Mouse (Mus musculus) neural tube, embryonic 13.5 days (tissue): ENCODE measurements around the gene Sphk1. TPM values are rescaled to one million over a fixed set of nuclear protein-coding genes. Genes with fewer than 3 reads are reported as not detected.

Experiments used
- ATAC-seq: fragments of 200-750 bp; cut with Nextera tagmentation; 2 replicates; pipeline ENCODE4 v1.8.0; 2017; ENCODE audit warnings: low read depth, mild to moderate bottlenecking, moderate TSS enrichment, moderate library complexity
- H3K27ac ChIP-seq: fragments of 300-500 bp; sonication (generic); replicated peaks from 2 replicates; pipeline ENCODE4 v1.5.1; 2015; ENCODE audit warnings: moderate library complexity, mild to moderate bottlenecking, inconsistent platforms
- H3K27me3 ChIP-seq: fragments of 300-500 bp; sonication (generic); 2 replicates; pipeline ENCODE4 v1.6.1; 2015; ENCODE audit warnings: mild to moderate bottlenecking, inconsistent platforms
- H3K36me3 ChIP-seq: fragments of 300-500 bp; sonication (generic); 2 replicates; pipeline ENCODE4 v1.6.1; 2015; ENCODE audit warnings: mild to moderate bottlenecking, inconsistent platforms
- H3K4me1 ChIP-seq: fragments of 300-500 bp; sonication (generic); replicated peaks from 2 replicates; pipeline ENCODE4 v1.6.1; 2015; ENCODE audit warnings: inconsistent platforms
- H3K4me2 ChIP-seq: fragments of 300-500 bp; sonication (generic); 2 replicates; pipeline ENCODE4 v1.6.1; 2015; ENCODE audit warnings: inconsistent platforms, mild to moderate bottlenecking, moderate library complexity
- H3K4me3 ChIP-seq: fragments of 300-500 bp; sonication (generic); 2 replicates; pipeline ENCODE4 v1.5.1; 2015; ENCODE audit warnings: mild to moderate bottlenecking, inconsistent platforms
- H3K9ac ChIP-seq: fragments of 300-500 bp; sonication (generic); 2 replicates; pipeline ENCODE4 v1.6.1; 2015; ENCODE audit warnings: moderate library complexity, mild to moderate bottlenecking, inconsistent platforms
- H3K9me3 ChIP-seq: fragments of 300-500 bp; sonication (generic); 2 replicates; pipeline ENCODE4 v1.6.1; 2016; ENCODE audit warnings: inconsistent platforms
- WGBS: fragments of 180-500 bp; shearing (Covaris S2); methylation state at CpG from one replicate; pipeline ENCODE4 v1.1.7; 2015; 5-methylcytosine and 5-hydroxymethylcytosine counted together
- polyA plus RNA-seq: library from polyadenylated mRNA; unstranded; fragments of >200 nt; fragmentation: Nextera tagmentation; extraction: Ambion mirVana; gene quantifications from 2 replicates; pipeline ENCODE4 v1.2.1, GENCODE M21; 2015

The Sphk1 gene
- polyA plus RNA-seq, 1 experiment from 2014 or later: 6.1 TPM

GRCm38 (mm10) chr11:116531371-116532191, 856 bp downstream of the Sphk1 start:
- H3K4me2 ChIP-seq: peak overlapping the region; percentile 80
- peak overlapping the region; percentile 23; the same call in 1 of the 2 replicates for H3K27ac ChIP-seq
- peaks cover 44% of the 10 kb centered on the region for H3K4me1 ChIP-seq
- WGBS: 3% methylated on average over 48 of the region's 48 CpGs
- ATAC-seq: no peak
- H3K4me3 ChIP-seq: peak overlapping the region; percentile 43
- H3K9me3 ChIP-seq: no peaks in the 10 kb centered on the region
- H3K36me3 ChIP-seq: peaks cover 12% of the 10 kb centered on the region
- H3K27me3 ChIP-seq: peaks cover 71% of the 10 kb centered on the region
- H3K9ac ChIP-seq: peak overlapping the region; percentile 66

- Histone ChIP-seq H3K27me3 (peaks cover 71% of the 10 kb centered on the region), H3K27ac (no peak overlapping the region), H3K9ac (peak overlapping the region; percentile 66; the same call in 1 of the 2 replicates), H3K4me3 (peak overlapping the region; percentile 43), H3K4me1 (peaks cover 44% of the 10 kb centered on the region), H3K9me3 (no peaks in the 10 kb centered on the region), H3K4me2 (peak overlapping the region; percentile 80), H3K36me3 (peaks cover 18% of the 10 kb centered on the region)
- under 1% methylated on average over 30 of the region's 30 CpGs for WGBS
- ATAC-seq: no peak
Observed at GRCm38 (mm10) chr11:116532262-116532809, 1.6 kb downstream of the Sphk1 start.

GRCm38 (mm10) chr11:116532810-116533338, 2.1 kb downstream of the Sphk1 start:
- Histone ChIP-seq H3K27me3 (peaks cover 71% of the 10 kb centered on the region), H3K9ac (peak overlapping the region; percentile 66), H3K4me2 (peak overlapping the region; percentile 80), H3K36me3 (peaks cover 20% of the 10 kb centered on the region), H3K4me1 (peaks cover 44% of the 10 kb centered on the region), H3K4me3 (peak overlapping the region; percentile 43), H3K9me3 (no peaks in the 10 kb centered on the region), H3K27ac (no peak overlapping the region)
- 0 out of 2 replicates have a peak, but pooled peaks have one; percentile 30 for ATAC-seq
- WGBS: under 1% methylated on average over 46 of the region's 50 CpGs

- Histone ChIP-seq H3K4me1 (peaks cover 44% of the 10 kb centered on the region), H3K9ac (peak overlapping the region; percentile 66), H3K27me3 (peaks cover 71% of the 10 kb centered on the region), H3K36me3 (peaks cover 27% of the 10 kb centered on the region), H3K27ac (no peak overlapping the region), H3K4me3 (peak overlapping the region; percentile 43), H3K4me2 (peak overlapping the region; percentile 80), H3K9me3 (no peaks in the 10 kb centered on the region)
- under 1% methylated on average over 63 of the region's 63 CpGs for WGBS
- ATAC-seq: 0 out of 2 replicates have a peak, but pooled peaks have one; percentile 14
Observed at GRCm38 (mm10) chr11:116533341-116534153, 2.8 kb downstream of the Sphk1 start.

DNA sequence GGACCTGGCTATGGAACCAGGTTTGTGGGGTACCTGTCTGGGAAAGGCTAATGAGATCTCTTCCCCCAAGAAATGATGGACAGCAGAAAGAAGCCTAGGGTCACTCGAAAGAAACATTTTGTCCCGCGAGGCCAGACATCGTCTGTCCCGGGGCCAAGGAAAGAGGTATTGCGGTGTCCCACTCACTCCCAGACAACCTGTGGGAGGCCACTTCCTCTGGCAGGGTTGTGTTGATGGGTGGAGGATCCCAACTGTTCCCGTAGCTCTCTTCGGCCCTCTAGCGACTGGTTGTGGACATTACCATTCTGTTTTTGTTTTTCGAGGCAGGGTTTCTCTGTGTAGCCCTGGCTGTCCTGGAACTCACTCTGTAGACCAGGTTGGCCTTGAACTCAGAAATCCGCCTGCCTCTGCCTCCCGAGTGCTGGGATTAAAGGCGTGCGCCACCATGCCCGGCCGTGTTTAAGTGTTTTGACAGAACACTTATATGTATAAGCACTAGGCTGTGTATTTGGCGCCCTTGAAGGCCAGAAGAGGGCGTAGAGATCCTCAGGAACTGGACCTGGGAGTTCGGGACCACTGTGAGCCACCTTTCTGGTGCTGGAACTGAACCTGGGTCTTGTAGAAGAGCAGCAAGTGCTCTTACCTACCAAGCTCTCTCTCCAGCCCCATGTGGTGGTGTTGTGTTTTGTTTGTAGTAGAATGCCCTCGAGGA, 3.6 kb downstream of the Sphk1 start:
- Histone ChIP-seq H3K27ac (no peak overlapping the region), H3K4me1 (peaks cover 44% of the 10 kb centered on the region), H3K9me3 (no peaks in the 10 kb centered on the region), H3K36me3 (peaks cover 34% of the 10 kb centered on the region), H3K9ac (0 out of 2 replicates have a peak overlapping the region, but pooled peaks have one; percentile 66), H3K27me3 (peaks cover 68% of the 10 kb centered on the region), H3K4me2 (peak overlapping the region; percentile 80), H3K4me3 (peak overlapping the region; percentile 43)
- 21% methylated on average over 20 of the region's 20 CpGs for WGBS
- ATAC-seq: 0 out of 2 replicates have a peak, but pooled peaks have one; percentile 24

- Histone ChIP-seq H3K27me3 (peaks cover 47% of the 10 kb centered on the region), H3K36me3 (peaks cover 58% of the 10 kb centered on the region), H3K9ac (no peak overlapping the region), H3K4me3 (no peak overlapping the region), H3K4me1 (peaks cover 25% of the 10 kb centered on the region), H3K9me3 (no peaks in the 10 kb centered on the region), H3K27ac (no peak overlapping the region), H3K4me2 (no peak overlapping the region)
- 88% methylated on average over 7 of the region's 7 CpGs for WGBS
- ATAC-seq: no peak
Observed at GRCm38 (mm10) chr11:116536685-116537084, 6.0 kb downstream of the Sphk1 start.

GRCm38 (mm10) chr11:116537388-116537787, 6.7 kb downstream of the Sphk1 start:
- H3K27ac ChIP-seq: no peak overlapping the region
- no peaks in the 10 kb centered on the region for H3K9me3 ChIP-seq
- H3K27me3 ChIP-seq: peaks cover 40% of the 10 kb centered on the region
- WGBS: 78% methylated on average over 5 of the region's 5 CpGs
- ATAC-seq: no peak
- H3K36me3 ChIP-seq: peaks cover 65% of the 10 kb centered on the region
- H3K4me2 ChIP-seq: no peak overlapping the region
- H3K9ac ChIP-seq: no peak overlapping the region
- H3K4me1 ChIP-seq: peaks cover 18% of the 10 kb centered on the region
- no peak overlapping the region for H3K4me3 ChIP-seq

DNA sequence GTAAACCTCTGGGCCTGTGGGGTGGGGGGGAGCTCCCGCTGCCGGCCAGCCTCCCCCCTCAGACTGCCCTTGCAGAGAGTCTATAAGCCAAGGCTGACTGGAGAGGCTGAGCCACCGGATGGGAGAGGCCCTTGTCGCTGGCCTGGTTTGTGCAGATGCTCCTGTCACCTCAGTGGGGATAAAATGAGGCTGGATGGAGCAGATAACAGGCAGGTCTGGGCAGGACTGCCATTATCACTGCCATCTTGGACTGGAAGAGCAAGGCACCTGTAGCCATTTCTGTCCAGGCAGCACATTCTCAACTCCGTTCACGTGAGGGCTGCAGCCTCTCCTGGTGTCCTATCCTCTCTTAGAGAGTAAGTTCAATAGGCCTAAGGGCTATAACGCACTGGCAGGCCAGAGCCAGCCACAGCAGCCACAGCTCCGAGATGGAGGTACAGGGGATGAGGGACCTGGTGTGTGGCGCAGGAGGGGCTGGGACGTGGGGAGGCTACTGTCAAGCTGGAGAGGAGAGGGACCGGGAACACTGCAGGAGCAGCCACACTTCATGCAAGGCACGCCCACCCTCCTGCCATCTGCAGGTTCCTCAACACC, 7.5 kb downstream of the Sphk1 start:
- Histone ChIP-seq H3K9me3 (no peaks in the 10 kb centered on the region), H3K27me3 (peaks cover 32% of the 10 kb centered on the region), H3K36me3 (peaks cover 74% of the 10 kb centered on the region), H3K4me1 (peaks cover 10% of the 10 kb centered on the region), H3K4me3 (no peak overlapping the region), H3K9ac (no peak overlapping the region), H3K4me2 (no peak overlapping the region), H3K27ac (no peak overlapping the region)
- 89% methylated on average over 12 of the region's 12 CpGs for WGBS
- no peak for ATAC-seq

- no peaks in the 10 kb centered on the region for H3K4me1 ChIP-seq
- no peak for ATAC-seq
- H3K4me2 ChIP-seq: no peak overlapping the region
- no peak overlapping the region for H3K4me3 ChIP-seq
- no peak overlapping the region for H3K27ac ChIP-seq
- WGBS: 95% methylated on average over 11 of the region's 11 CpGs
- H3K27me3 ChIP-seq: peaks cover 2% of the 10 kb centered on the region; the same call in 1 of the 2 replicates
- H3K9ac ChIP-seq: no peak overlapping the region
- peaks cover 95% of the 10 kb centered on the region for H3K36me3 ChIP-seq
- no peaks in the 10 kb centered on the region for H3K9me3 ChIP-seq
Observed at GRCm38 (mm10) chr11:116541183-116541582, 10.5 kb downstream of the Sphk1 start.

- Histone ChIP-seq H3K9ac (no peak overlapping the region), H3K27ac (no peak overlapping the region), H3K4me3 (no peak overlapping the region), H3K9me3 (no peaks in the 10 kb centered on the region), H3K4me1 (0 out of 2 replicates have a peak, but pooled peaks cover 6% of the 10 kb centered on the region), H3K36me3 (peaks cover 94% of the 10 kb centered on the region), H3K27me3 (no peaks in the 10 kb centered on the region), H3K4me2 (no peak overlapping the region)
- WGBS: 88% methylated on average over 4 of the region's 4 CpGs
- ATAC-seq: no peak
Observed at GRCm38 (mm10) chr11:116543110-116543509, 12.4 kb downstream of the Sphk1 start.
